Mouse (Mus musculus) effector memory CD4-positive, alpha-beta T cell, adult 7 months (primary cell): ENCODE results near the gene Adamts15. TPM values are rescaled to one million over a fixed set of nuclear protein-coding genes. Genes with fewer than 3 reads are reported as not detected.

Experiments
- polyA plus RNA-seq: library from polyadenylated mRNA; unstranded; fragments of 100-300 nt; shearing (Covaris generic); gene quantifications from one replicate; pipeline ENCODE4 v1.2.1, GENCODE M21; 2017

Adamts15 gene
- polyA plus RNA-seq: 1.0 TPM

GRCm38 (mm10) chr9:30922197-30922894 is at the start of gene Adamts15:
Gene Adamts15, minus strand, starts transcription at chr9:30922452.

GRCm38 (mm10) chr9:30942512-30943313 is 20.5 kb upstream of the Adamts15 start, which contains the start of gene Adamts8:
Gene Adamts8, plus strand, starts transcription at chr9:30942562.

Other genes starting within 250 kb of the Adamts15 start
- 0.38 TPM for gene Adamts8, start 20.1 kb upstream of the Adamts15 start, polyA plus RNA-seq
- gene Zbtb44, start 108.2 kb upstream of the Adamts15 start, polyA plus RNA-seq: 39.7 TPM
- gene St14, start 209.4 kb upstream of the Adamts15 start, polyA plus RNA-seq: 15.2 TPM